Mouse (Mus musculus) myocyte (in vitro differentiated cells): ENCODE measurements around the gene Gcfc2. TPM values are rescaled to one million over a fixed set of nuclear protein-coding genes. Genes with fewer than 3 reads are reported as not detected.

ENCODE experiments used
- H3K27me3 ChIP-seq: one replicate; pipeline ENCODE4 v1.6.1; 2011; ENCODE audit not compliant: control insufficient read depth, insufficient read depth, insufficient read length
- H3K36me3 ChIP-seq: one replicate; pipeline ENCODE4 v1.6.1; 2011; ENCODE audit not compliant: control insufficient read depth, insufficient read depth
- H3K4me2 ChIP-seq: one replicate; pipeline ENCODE4 v1.6.1; 2011; ENCODE audit warnings: low read depth, control low read depth
- H3K4me3 ChIP-seq: one replicate; pipeline ENCODE4 v1.5.1; 2011; ENCODE audit warnings: mild to moderate bottlenecking, control low read depth, moderate library complexity
- H3K79me2 ChIP-seq: one replicate; pipeline ENCODE4 v1.6.1; 2011; ENCODE audit not compliant: control insufficient read depth, insufficient read depth
- H3ac ChIP-seq: one replicate; pipeline ENCODE4 v1.6.1; 2011; ENCODE audit not compliant: control insufficient read depth, insufficient read length
- CEBPB ChIP-seq: IDR thresholded peaks from 2 replicates; pipeline ENCODE4 v1.6.1; 2011; ENCODE audit warnings: mild to moderate bottlenecking, moderate library complexity; ENCODE audit not compliant: poor library complexity, insufficient read depth, severe bottlenecking
- E2F4 ChIP-seq: IDR thresholded peaks from one replicate; pipeline ENCODE4 v1.6.1; 2011; ENCODE audit warnings: mild to moderate bottlenecking, control low read depth, moderate library complexity; ENCODE audit not compliant: insufficient read depth
- MAX ChIP-seq: IDR thresholded peaks from one replicate; pipeline ENCODE4 v1.6.1; 2011; ENCODE audit warnings: low read depth, mild to moderate bottlenecking, control low read depth
- MYOD1 ChIP-seq, 3 experiments: IDR thresholded peaks; one replicate each; pipeline ENCODE4 v1.6.1; 2011; ENCODE audit warnings: control low read depth in 2 of 3, low read depth in 2 of 3, mild to moderate bottlenecking in 2 of 3, moderate library complexity in 1 of 3; ENCODE audit not compliant: insufficient read length in 2 of 3, control insufficient read depth in 1 of 3
- MYOG ChIP-seq, 3 experiments: IDR thresholded peaks; one replicate each; pipeline ENCODE4 v1.6.1; 2011; ENCODE audit warnings: control low read depth in 2 of 3, low read depth in 2 of 3, mild to moderate bottlenecking in 2 of 3; ENCODE audit not compliant: insufficient read length in 2 of 3, control insufficient read depth in 1 of 3, insufficient read depth in 1 of 3
- POLR2A ChIP-seq: IDR thresholded peaks from one replicate; pipeline ENCODE4 v1.6.1; 2011; ENCODE audit warnings: low read depth, mild to moderate bottlenecking, control low read depth, moderate library complexity; ENCODE audit not compliant: insufficient read length
- POLR2AphosphoS2 ChIP-seq: IDR thresholded peaks from one replicate; pipeline ENCODE4 v1.6.1; 2011; ENCODE audit warnings: low read depth, control low read depth; ENCODE audit not compliant: insufficient read length
- REST ChIP-seq: IDR thresholded peaks from one replicate; pipeline ENCODE4 v1.6.1; 2011; ENCODE audit warnings: mild to moderate bottlenecking, control low read depth, moderate library complexity; ENCODE audit not compliant: insufficient read depth, insufficient read length
- SRF ChIP-seq: IDR thresholded peaks from one replicate; pipeline ENCODE4 v1.6.1; 2011; ENCODE audit warnings: low read depth; ENCODE audit not compliant: control insufficient read depth, insufficient read length
- TCF12 ChIP-seq: IDR thresholded peaks from one replicate; pipeline ENCODE4 v1.6.1; 2011; ENCODE audit warnings: mild to moderate bottlenecking, control low read depth; ENCODE audit not compliant: poor library complexity, insufficient read depth, severe bottlenecking
- TCF3 ChIP-seq: IDR thresholded peaks from one replicate; pipeline ENCODE4 v1.6.1; 2011; ENCODE audit warnings: low read depth, control low read depth; ENCODE audit not compliant: insufficient read length
- USF1 ChIP-seq: IDR thresholded peaks from one replicate; pipeline ENCODE4 v1.6.1; 2011; ENCODE audit warnings: low read depth, mild to moderate bottlenecking, control low read depth, moderate library complexity
- polyA plus RNA-seq: library from polyadenylated mRNA; unstranded; fragments of >200 nt; fragmentation: generic; extraction: Trizol; gene quantifications from one replicate; pipeline ENCODE4 v1.2.1, GENCODE M21; 2012; ENCODE audit warnings: missing spikeins

Gcfc2 gene
- polyA plus RNA-seq, 1 experiment, result 0.88 TPM

- Histone ChIP-seq H3K79me2 (no peaks in the 10 kb centered on the region), H3K36me3 (no peaks in the 10 kb centered on the region), H3K27me3 (peaks cover 4% of the 10 kb centered on the region), H3ac (no peak overlapping the region), H3K4me2 (no peak overlapping the region), H3K4me3 (no peak overlapping the region)
- no peak for TF ChIP-seq REST
- TF ChIP-seq POLR2AphosphoS2, result no peak
- TF ChIP-seq SRF, result no peak
- no peak for TF ChIP-seq CEBPB
- no peak for TF ChIP-seq POLR2A
- no peak for TF ChIP-seq TCF3
- TF ChIP-seq MAX, result no peak
- no peak for TF ChIP-seq USF1
- TF ChIP-seq MYOD1 (IDR thresholded peaks at IDR 0.05; ENCODE audit: control insufficient read depth in 1 of 3, insufficient read length in 2 of 3, low read depth in 2 of 3), result no peak
- TF ChIP-seq MYOG (IDR thresholded peaks at IDR 0.05; ENCODE audit: control insufficient read depth in 1 of 3, insufficient read depth in 1 of 3, insufficient read length in 2 of 3, low read depth in 2 of 3), result no peak
Observed at GRCm38 (mm10) chr6:81971196-81971595, 47.7 kb downstream of the Gcfc2 start.

DNA sequence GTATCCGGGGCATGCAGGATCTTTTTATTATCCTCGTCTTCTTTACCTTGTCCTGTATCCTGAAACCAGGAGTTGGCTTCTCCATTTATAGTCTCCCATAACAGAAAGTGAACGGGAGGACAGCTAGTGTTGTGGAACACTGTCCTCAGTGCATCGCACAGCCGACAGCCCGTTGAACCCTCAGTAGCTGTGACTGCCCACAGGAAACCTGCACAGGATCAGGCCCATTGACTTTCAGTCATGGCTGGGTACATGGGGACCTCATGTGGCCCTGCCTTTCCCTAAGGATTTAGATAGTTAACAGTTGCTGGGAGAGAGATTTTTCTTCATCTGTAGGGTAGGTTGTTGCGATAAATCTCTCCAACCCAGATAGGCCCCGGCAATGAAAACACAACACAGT lies 49.1 kb downstream of the Gcfc2 start:
- peaks cover 4% of the 10 kb centered on the region for H3K27me3 ChIP-seq
- no peak overlapping the region for H3ac ChIP-seq
- H3K4me3 ChIP-seq, result no peak overlapping the region
- H3K79me2 ChIP-seq, result no peaks in the 10 kb centered on the region
- H3K36me3 ChIP-seq, result no peaks in the 10 kb centered on the region
- H3K4me2 ChIP-seq, result no peak overlapping the region
- TF ChIP-seq MYOD1 (IDR thresholded peaks at IDR 0.05; ENCODE audit: control insufficient read depth in 1 of 3, insufficient read length in 2 of 3, low read depth in 2 of 3) (no peak), TCF3 (no peak), E2F4 (no peak), POLR2AphosphoS2 (no peak), REST (no peak), MYOG (IDR thresholded peaks at IDR 0.05; ENCODE audit: control insufficient read depth in 1 of 3, insufficient read depth in 1 of 3, insufficient read length in 2 of 3, low read depth in 2 of 3) (no peak), POLR2A (no peak), MAX (no peak), USF1 (no peak), SRF (no peak), CEBPB (no peak)

DNA sequence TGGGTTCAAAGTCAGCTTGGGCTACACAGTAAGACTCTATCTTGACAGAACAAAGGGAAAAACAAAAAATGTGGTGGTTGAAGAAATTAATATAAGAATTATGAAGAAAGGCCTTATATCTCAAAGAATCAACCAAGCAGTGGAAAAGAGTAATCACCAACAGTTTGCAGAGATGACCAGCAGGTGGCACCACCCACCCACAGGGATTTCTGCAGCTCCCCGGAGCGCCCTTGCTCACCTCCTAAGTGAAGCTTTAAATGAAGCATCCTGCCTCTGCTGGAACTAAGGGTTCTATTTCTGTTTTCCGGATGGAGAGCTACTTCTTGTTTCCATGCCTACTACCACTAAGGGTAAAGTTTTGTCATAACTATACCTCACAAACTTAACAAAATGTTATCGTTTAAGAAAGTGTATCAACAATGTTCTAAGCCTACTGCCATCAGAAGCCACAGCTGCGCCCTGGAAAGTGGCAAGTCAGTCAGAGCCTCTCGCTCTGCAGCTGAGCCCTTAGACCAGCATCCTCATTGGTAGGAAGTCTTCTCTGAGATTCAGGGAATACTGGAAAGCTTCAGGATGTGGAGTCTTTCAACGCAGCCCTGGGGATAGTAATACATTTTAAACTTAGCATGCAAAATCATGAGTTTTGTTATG lies 52.6 kb downstream of the Gcfc2 start:
- Histone ChIP-seq H3K27me3 (peaks cover 4% of the 10 kb centered on the region), H3K4me2 (no peak overlapping the region), H3K79me2 (no peaks in the 10 kb centered on the region), H3ac (no peak overlapping the region), H3K36me3 (no peaks in the 10 kb centered on the region), H3K4me3 (no peak overlapping the region)
- TF ChIP-seq MYOG (IDR thresholded peaks at IDR 0.05; ENCODE audit: control insufficient read depth in 1 of 3, insufficient read depth in 1 of 3, insufficient read length in 2 of 3, low read depth in 2 of 3) (no peak), MYOD1 (IDR thresholded peaks at IDR 0.05; ENCODE audit: control insufficient read depth in 1 of 3, insufficient read length in 2 of 3, low read depth in 2 of 3) (no peak), SRF (no peak), TCF12 (no peak), E2F4 (no peak), CEBPB (no peak), POLR2A (no peak), REST (no peak), POLR2AphosphoS2 (no peak), MAX (no peak), USF1 (no peak), TCF3 (no peak)

DNA sequence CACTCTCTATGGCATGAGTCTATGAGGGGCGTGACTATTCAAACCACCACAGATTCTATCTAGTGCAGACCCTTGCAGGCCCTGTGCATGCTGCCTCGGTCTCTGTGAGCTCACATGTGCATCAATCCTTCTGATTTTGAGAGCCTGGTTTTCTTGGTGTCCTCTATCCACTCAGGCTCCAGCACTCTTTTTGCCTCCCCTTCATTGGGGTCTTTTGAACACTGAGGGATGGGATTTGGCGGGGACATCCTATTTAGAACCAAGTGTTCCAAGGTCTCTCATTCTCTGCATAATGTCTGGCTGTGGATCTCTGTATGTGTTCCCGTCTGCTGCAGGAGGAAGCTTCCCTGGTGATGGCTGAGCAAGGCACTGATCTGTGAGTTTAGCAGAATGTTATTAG lies 55.8 kb downstream of the Gcfc2 start:
- H3K4me2 ChIP-seq, result no peak overlapping the region
- no peaks in the 10 kb centered on the region for H3K36me3 ChIP-seq
- H3K4me3 ChIP-seq, result no peak overlapping the region
- TF ChIP-seq E2F4 (no peak), USF1 (no peak), REST (no peak), TCF3 (no peak), POLR2A (no peak), POLR2AphosphoS2 (no peak), SRF (no peak), MAX (no peak), CEBPB (no peak), MYOG (IDR thresholded peaks at IDR 0.05; ENCODE audit: control insufficient read depth in 1 of 3, insufficient read depth in 1 of 3, insufficient read length in 2 of 3, low read depth in 2 of 3) (no peak), MYOD1 (IDR thresholded peaks at IDR 0.05; ENCODE audit: control insufficient read depth in 1 of 3, insufficient read length in 2 of 3, low read depth in 2 of 3) (no peak), TCF12 (no peak)
- no peak overlapping the region for H3ac ChIP-seq
- no peaks in the 10 kb centered on the region for H3K27me3 ChIP-seq
- H3K79me2 ChIP-seq, result no peaks in the 10 kb centered on the region

- Histone ChIP-seq H3K27me3 (peaks cover 8% of the 10 kb centered on the region), H3ac (no peak overlapping the region), H3K4me3 (no peak overlapping the region), H3K36me3 (no peaks in the 10 kb centered on the region), H3K79me2 (no peaks in the 10 kb centered on the region), H3K4me2 (no peak overlapping the region)
- TF ChIP-seq POLR2A (no peak), TCF3 (no peak), MYOD1 (IDR thresholded peaks at IDR 0.05; ENCODE audit: control insufficient read depth in 1 of 3, insufficient read length in 2 of 3, low read depth in 2 of 3) (no peak), SRF (no peak), E2F4 (no peak), MAX (no peak), CEBPB (no peak), TCF12 (no peak), REST (no peak), POLR2AphosphoS2 (no peak), USF1 (no peak), MYOG (IDR thresholded peaks at IDR 0.05; ENCODE audit: control insufficient read depth in 1 of 3, insufficient read depth in 1 of 3, insufficient read length in 2 of 3, low read depth in 2 of 3) (no peak)
Observed at GRCm38 (mm10) chr6:81986171-81986570, 62.7 kb downstream of the Gcfc2 start.
